Mouse (Mus musculus): ENCODE data around the gene Slc25a45.

Gene Slc25a45

GRCm38 (mm10) chr19:5887234-5887815 lies 9.7 kb downstream of the Slc25a45 start:
- CTCF ChIA-PET: no interaction called here

- CTCF ChIA-PET: interaction anchor here (0.6 kb wide), 1 partner anchor 100 kb away, joined by 4 read pairs; no protein-coding TSS in a partner anchor
Observed at GRCm38 (mm10) chr19:5889211-5889610, 11.6 kb downstream of the Slc25a45 start.

GRCm38 (mm10) chr19:5891521-5892258 lies 14.1 kb downstream of the Slc25a45 start:
- CTCF ChIA-PET: no interaction called here

GRCm38 (mm10) chr19:5892262-5892661 lies 14.7 kb downstream of the Slc25a45 start:
- CTCF ChIA-PET: interaction anchor here (0.6 kb wide), 1 partner anchor 273 kb away, joined by 3 read pairs; no protein-coding TSS in a partner anchor

GRCm38 (mm10) chr19:5892735-5893134 lies 15.1 kb downstream of the Slc25a45 start:
- CTCF ChIA-PET: interaction anchor here (0.6 kb wide), 1 partner anchor 274 kb away, joined by 3 read pairs; no protein-coding TSS in a partner anchor

GRCm38 (mm10) chr19:5893282-5894001 lies 15.8 kb downstream of the Slc25a45 start:
- CTCF ChIA-PET: interaction anchor here (0.7 kb wide), 1 partner anchor 163 kb away, joined by 3 read pairs; no protein-coding TSS in a partner anchor

GRCm38 (mm10) chr19:5894002-5894678 lies 16.5 kb downstream of the Slc25a45 start, which contains the start of gene Tigd3:
Gene Tigd3 (minus strand): TSS chr19:5894149.
- CTCF ChIA-PET: interaction anchor here (0.7 kb wide), 1 partner anchor 163 kb away, joined by 3 read pairs; no protein-coding TSS in a partner anchor

- CTCF ChIA-PET: no interaction called here
Observed at GRCm38 (mm10) chr19:5907275-5907674, 29.7 kb downstream of the Slc25a45 start.

- CTCF ChIA-PET: no interaction called here
Observed at GRCm38 (mm10) chr19:5910221-5910620, 32.6 kb downstream of the Slc25a45 start.

GRCm38 (mm10) chr19:5911430-5912102 lies 34.0 kb downstream of the Slc25a45 start:
- CTCF ChIA-PET: interaction anchor here (1.0 kb wide), 1 partner anchor 12 kb away, joined by 5 read pairs; no protein-coding TSS in a partner anchor

- CTCF ChIA-PET: interaction anchor here (1.0 kb wide), 1 partner anchor 11 kb away, joined by 5 read pairs; no protein-coding TSS in a partner anchor
Observed at GRCm38 (mm10) chr19:5912103-5913006, 34.7 kb downstream of the Slc25a45 start.

GRCm38 (mm10) chr19:5913007-5913719 lies 35.6 kb downstream of the Slc25a45 start, which contains the start of gene Dpf2:
Gene Dpf2 (minus strand): TSS chr19:5913010.
- CTCF ChIA-PET: no interaction called here

- CTCF ChIA-PET: no interaction called here
Observed at GRCm38 (mm10) chr19:5921715-5922114, 44.1 kb downstream of the Slc25a45 start.

- CTCF ChIA-PET: interaction anchor here (1.5 to 2.6 kb wide), 2 partner anchors 11 to 34 kb away, joined by 5 to 9 read pairs; no protein-coding TSS in a partner anchor
Observed at GRCm38 (mm10) chr19:5922119-5922942, 44.7 kb downstream of the Slc25a45 start.

- CTCF ChIA-PET: interaction anchor here (1.5 to 2.6 kb wide), 2 partner anchors 11 to 33 kb away, joined by 5 to 9 read pairs; no protein-coding TSS in a partner anchor
Observed at GRCm38 (mm10) chr19:5922963-5923362, 45.4 kb downstream of the Slc25a45 start.

- CTCF ChIA-PET: interaction anchor here (0.7 to 2.6 kb wide), 4 partner anchors 13 to 64 kb away, joined by 3 to 9 read pairs (median 4); no protein-coding TSS in a partner anchor
Observed at GRCm38 (mm10) chr19:5923990-5924712, 46.5 kb downstream of the Slc25a45 start.

- CTCF ChIA-PET: interaction anchor here (0.8 to 2.6 kb wide), 2 partner anchors 32 to 63 kb away, joined by 3 to 9 read pairs; no protein-coding TSS in a partner anchor
Observed at GRCm38 (mm10) chr19:5924713-5925093, 47.1 kb downstream of the Slc25a45 start, which contains the start of gene Cdc42ep2. Gene Cdc42ep2 (minus strand): TSS chr19:5924816.
